Comparison of ENCODE assay signal across 27 mouse cellular contexts in genomic region chr7:140989022-140989421, GRCm38 (mm10). TPM values are rescaled to one million over a fixed set of nuclear protein-coding genes. Genes with fewer than 3 reads are reported as not detected.
A peak's percentile ranks its signal among the peaks of the same experiment; 100 is the strongest.
DNase-seq lines count a peak whose midpoint lies in the region; ATAC-seq lines count a peak whose summit lies in the region.
"Had no signal": no experiment of that assay in that cellular context is flagged by ENCODE, and none has a peak within 500 bp of the region (broad histone marks: within the 10 kb centered on the region; RNA-seq: fewer than 3 reads in every experiment).

No protein-coding gene starts in this region.

- no peak for DNase-seq in liver
- peak; percentile 58 for DNase-seq in 416B (ENCODE audit: low read depth)
- peak; percentile 18 for DNase-seq in brain, adult 2 months (ENCODE audit: low read depth, low spot score)
- no peak for DNase-seq in embryo, embryonic 11 days
- DNase-seq in cerebellum, postnatal 10 days = no peak
- DNase-seq: adrenal gland, adult 8-10 months; adrenal gland, postnatal 36 days; cerebellum, adult 11 months; cerebellum, adult 8-10 months; cerebellum, postnatal 25 days; gastrocnemius, postnatal 36 days; heart, adult 18-20 months; heart, postnatal 14 days had no signal

- no peaks in the 10 kb centered on the region for H3K36me3 ChIP-seq in liver, embryonic 12.5 days
- no peaks in the 10 kb centered on the region for H3K36me3 ChIP-seq in stomach, embryonic 16.5 days (ENCODE audit: control insufficient read depth, insufficient read depth, low read length)
- H3K36me3 ChIP-seq: embryonic facial prominence, embryonic 10.5 days; forebrain, embryonic 15.5 days; heart, embryonic 10.5 days; heart, embryonic 15.5 days; hindbrain, embryonic 10.5 days had no signal

- 56% methylated on average over 4 of the region's 4 CpGs for WGBS in liver, embryonic 12.5 days (ENCODE audit: insufficient replicate concordance)
- whole genome bisulfite sequencing in stomach, embryonic 16.5 days = 75% methylated on average over 4 of the region's 4 CpGs

- H3K27ac ChIP-seq in liver, embryonic 12.5 days = no peak overlapping the region
- no peak overlapping the region for H3K27ac ChIP-seq in stomach, embryonic 16.5 days (ENCODE audit: low read length)
- H3K27ac ChIP-seq: forebrain, embryonic 15.5 days; heart, embryonic 10.5 days; heart, embryonic 15.5 days; hindbrain, embryonic 10.5 days; hindbrain, embryonic 14.5 days had no signal

- no peak overlapping the region for H3K4me3 ChIP-seq in liver, embryonic 12.5 days
- H3K4me3 ChIP-seq in stomach, embryonic 16.5 days (replicated peaks; ENCODE audit: low read length) = no peak overlapping the region
- H3K4me3 ChIP-seq: embryonic facial prominence, embryonic 10.5 days; forebrain, embryonic 15.5 days; heart, embryonic 10.5 days; heart, embryonic 15.5 days; hindbrain, embryonic 10.5 days had no signal

- peaks cover 5% of the 10 kb centered on the region; the same call in 1 of the 2 replicates for H3K27me3 ChIP-seq in liver, embryonic 12.5 days (replicated peaks)
- H3K27me3 ChIP-seq in stomach, embryonic 16.5 days (ENCODE audit: control insufficient read depth, insufficient read depth, low read length) = no peaks in the 10 kb centered on the region
- H3K27me3 ChIP-seq: forebrain, embryonic 15.5 days; heart, embryonic 15.5 days had no signal

- H3K9me3 ChIP-seq in liver, embryonic 12.5 days (replicated peaks) = no peaks in the 10 kb centered on the region
- no peaks in the 10 kb centered on the region for H3K9me3 ChIP-seq in stomach, embryonic 16.5 days (replicated peaks; ENCODE audit: control insufficient read depth, low read length)
- H3K9me3 ChIP-seq: embryonic facial prominence, embryonic 10.5 days; forebrain, embryonic 15.5 days; heart, embryonic 10.5 days; heart, embryonic 15.5 days had no signal

- H3K9ac ChIP-seq in liver, embryonic 12.5 days = no peak overlapping the region
- H3K9ac ChIP-seq in stomach, embryonic 16.5 days (ENCODE audit: low read length) = no peak overlapping the region
- H3K9ac ChIP-seq: forebrain, embryonic 15.5 days; heart, embryonic 15.5 days; hindbrain, embryonic 14.5 days had no signal

- peaks cover 15% of the 10 kb centered on the region; the same call in 1 of the 2 replicates for H3K4me1 ChIP-seq in liver, embryonic 12.5 days
- 0 out of 2 replicates have a peak, but pooled peaks cover 3% of the 10 kb centered on the region for H3K4me1 ChIP-seq in stomach, embryonic 16.5 days (ENCODE audit: control insufficient read depth, insufficient read depth, low read length)
- H3K4me1 ChIP-seq: forebrain, embryonic 15.5 days; heart, embryonic 15.5 days had no signal

- no peak overlapping the region for H3K4me2 ChIP-seq in liver, embryonic 12.5 days
- no peak overlapping the region for H3K4me2 ChIP-seq in stomach, embryonic 16.5 days (ENCODE audit: low read depth, low read length)
- H3K4me2 ChIP-seq: forebrain, embryonic 15.5 days; heart, embryonic 15.5 days; hindbrain, embryonic 14.5 days had no signal

- ATAC-seq in liver, embryonic 12.5 days = 0 out of 2 replicates have a peak, but pooled peaks have one; percentile 27
- peak; percentile 39; the same call in 1 of the 2 replicates for ATAC-seq in stomach, embryonic 16.5 days (ENCODE audit: insufficient read depth, low FRiP score)
- ATAC-seq: forebrain, embryonic 15.5 days had no signal

RNA-seq across cellular contexts. Expression of gene Ifitm3, which starts 21.5 kb away (rescaled TPM):
- 35.7 TPM in 2 replicates for polyA plus RNA-seq in liver, embryonic 12.5 days (2016; fragmentation: Nextera tagmentation; extraction: Ambion mirVana)
- 322 and 395 TPM in 2 replicates for polyA plus RNA-seq in stomach, embryonic 16.5 days (2015; fragmentation: Nextera tagmentation; extraction: Ambion mirVana)

RNA-seq across cellular contexts. Expression of gene Ifitm1, which starts 22.0 kb away (rescaled TPM):
- polyA plus RNA-seq in liver, embryonic 12.5 days (2016; fragmentation: Nextera tagmentation; extraction: Ambion mirVana) = 19.5 and 23.4 TPM in 2 replicates
- polyA plus RNA-seq in stomach, embryonic 16.5 days (2015; fragmentation: Nextera tagmentation; extraction: Ambion mirVana) = 156 and 185 TPM in 2 replicates

RNA-seq across cellular contexts. Expression of gene Ifitm6, which starts 28.7 kb away (rescaled TPM):
- 1.4 and 2.7 TPM in 2 replicates for polyA plus RNA-seq in liver, embryonic 12.5 days (2016; fragmentation: Nextera tagmentation; extraction: Ambion mirVana)
- 5.5 and 7.5 TPM in 2 replicates for polyA plus RNA-seq in stomach, embryonic 16.5 days (2015; fragmentation: Nextera tagmentation; extraction: Ambion mirVana)
- polyA plus RNA-seq: embryonic facial prominence, embryonic 10.5 days; forebrain, embryonic 11.5 days; forebrain, embryonic 15.5 days; heart, embryonic 10.5 days; hindbrain, embryonic 10.5 days had no signal

RNA-seq across cellular contexts. Expression of gene Ifitm2, which starts 33.2 kb away (rescaled TPM):
- 355 TPM in 2 replicates for polyA plus RNA-seq in liver, embryonic 12.5 days (2016; fragmentation: Nextera tagmentation; extraction: Ambion mirVana)
- polyA plus RNA-seq in stomach, embryonic 16.5 days (2015; fragmentation: Nextera tagmentation; extraction: Ambion mirVana) = 1,006 and 1,276 TPM in 2 replicates

RNA-seq across cellular contexts. Expression of gene Gm45717, which starts 33.3 kb away (rescaled TPM):
- not detected in 2 replicates for polyA plus RNA-seq in liver, embryonic 12.5 days (2016; fragmentation: Nextera tagmentation; extraction: Ambion mirVana)
- not detected in 2 replicates for polyA plus RNA-seq in stomach, embryonic 16.5 days (2015; fragmentation: Nextera tagmentation; extraction: Ambion mirVana)
- polyA plus RNA-seq: brain, embryonic 14.5 days; C2C12; cortical plate, adult 2 months; embryonic facial prominence, embryonic 14.5 days; forebrain, embryonic 11.5 days; forebrain, embryonic 15.5 days; heart, embryonic 10.5 days; heart, embryonic 15.5 days; hindbrain, embryonic 14.5 days; intestine, embryonic 16.5 days had no signal

Comparison
In these comparisons a context has a peak if more than half of its experiments do, and no peak if none do; other contexts are left out.
1. DNase-seq: peak in 416B (single experiment) and brain, adult 2 months (single experiment); none in liver (single experiment), embryo, embryonic 11 days (single experiment) and cerebellum, postnatal 10 days (0 of 2).